Mouse (Mus musculus): ENCODE results near the gene Klf7. TPM values are rescaled to one million over a fixed set of nuclear protein-coding genes. Genes with fewer than 3 reads are reported as not detected.

Klf7 gene
- polyA plus RNA-seq, 1 experiment = 6.9 TPM

- Histone ChIP-seq H3K27ac (ENCODE audit: insufficient read depth, low read depth, low read length) (no peak overlapping the region), H3K27me3 (replicated peaks; ENCODE audit: control insufficient read depth, insufficient read depth, low read length) (peaks cover 1% of the 10 kb centered on the region; the same call in 1 of the 2 replicates), H3K4me3 (ENCODE audit: insufficient read depth, low read depth, low read length) (no peak overlapping the region), H3K4me1 (ENCODE audit: control insufficient read depth, insufficient read depth, low read length) (no peaks in the 10 kb centered on the region), H3K36me3 (ENCODE audit: control insufficient read depth, insufficient read depth, low read length) (no peaks in the 10 kb centered on the region)
- DNase-seq = no peak
- WGBS = 95% methylated on average over 6 of the region's 6 CpGs
- TF ChIP-seq CTCF (conservative IDR thresholded peaks at IDR 0.05; ENCODE audit: insufficient read depth, insufficient read length, low read depth, low read length) (no peak), POLR2A (IDR thresholded peaks at IDR 0.05; ENCODE audit: low read depth, low read length) (no peak)
These were observed 131.7 kb downstream of the Klf7 start for GRCm38 (mm10) chr1:63990416-63990815.

DNA sequence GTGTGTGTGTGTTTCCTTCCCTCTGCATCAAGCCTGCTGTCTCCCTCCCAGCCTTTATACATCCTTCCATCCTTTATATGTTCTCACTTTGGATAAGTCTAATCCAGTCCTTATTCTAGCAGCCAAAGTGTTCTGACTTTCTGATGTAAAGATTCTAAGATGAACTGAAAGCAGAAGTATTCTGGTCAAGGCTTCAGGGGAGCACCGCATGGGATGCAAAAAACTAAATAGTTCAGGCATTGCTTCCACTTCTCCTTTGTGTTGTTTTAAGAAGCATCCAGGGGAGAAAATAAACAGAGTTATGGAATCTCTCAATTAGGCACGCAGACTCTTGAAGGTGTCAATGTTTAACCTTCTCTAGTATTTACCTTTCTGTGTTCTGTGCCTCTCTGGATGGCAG lies 141.3 kb downstream of the Klf7 start:
- TF ChIP-seq CTCF (conservative IDR thresholded peaks at IDR 0.05; ENCODE audit: insufficient read depth, insufficient read length, low read depth, low read length) = no peak
- no peak for TF ChIP-seq POLR2A (IDR thresholded peaks at IDR 0.05; ENCODE audit: low read depth, low read length)
- no peaks in the 10 kb centered on the region for H3K27me3 ChIP-seq (replicated peaks; ENCODE audit: control insufficient read depth, insufficient read depth, low read length)
- H3K4me3 ChIP-seq (ENCODE audit: insufficient read depth, low read depth, low read length) = no peak overlapping the region
- H3K27ac ChIP-seq (ENCODE audit: insufficient read depth, low read depth, low read length) = no peak overlapping the region
- no peaks in the 10 kb centered on the region for H3K4me1 ChIP-seq (ENCODE audit: control insufficient read depth, insufficient read depth, low read length)
- no peak for DNase-seq
- H3K36me3 ChIP-seq (ENCODE audit: control insufficient read depth, insufficient read depth, low read length) = no peaks in the 10 kb centered on the region
- 56% methylated on average over 2 of the region's 2 CpGs for WGBS

Measured in kidney, adult 2 months (tissue).